Mouse (Mus musculus) MEL (cell line): ENCODE measurements around the gene Cotl1. TPM values are rescaled to one million over a fixed set of nuclear protein-coding genes. Genes with fewer than 3 reads are reported as not detected.

Experiments
- DNase-seq: peaks from one replicate; pipeline ENCODE4 v3.0.0; 2011; ENCODE audit warnings: low read depth, low spot score
- H3K27ac ChIP-seq: 2 replicates; pipeline ENCODE4 v1.5.1; 2012; ENCODE audit warnings: low read depth, mild to moderate bottlenecking, control low read depth, low read length, moderate library complexity; ENCODE audit not compliant: control insufficient read depth
- H3K27me3 ChIP-seq, 2 experiments: fragments of 150-350 bp in 1 of 2; sonication (generic) in 1 of 2; 2 replicates each; pipeline ENCODE4 v1.6.1; 2012; ENCODE audit warnings: low read length in 2 of 2, mild to moderate bottlenecking in 2 of 2, improper control_type of control experiment in 1 of 2, moderate library complexity in 1 of 2; ENCODE audit not compliant: insufficient read depth in 2 of 2, control insufficient read depth in 1 of 2
- H3K36me3 ChIP-seq, 2 experiments: 2 replicates each; pipeline ENCODE4 v1.6.1; 2012 to 2014; ENCODE audit warnings: low read length in 2 of 2, improper control_type of control experiment in 1 of 2, inconsistent platforms in 1 of 2, mild to moderate bottlenecking in 1 of 2; ENCODE audit not compliant: insufficient read depth in 2 of 2, control insufficient read depth in 1 of 2
- H3K4me1 ChIP-seq, 2 experiments: fragments of 150-350 bp in 1 of 2; sonication (generic) in 1 of 2; 2 replicates each; pipeline ENCODE4 v1.6.1; 2012; ENCODE audit warnings: low read length in 2 of 2, improper control_type of control experiment in 1 of 2, mild to moderate bottlenecking in 1 of 2; ENCODE audit not compliant: insufficient read depth in 2 of 2, control insufficient read depth in 1 of 2
- H3K4me3 ChIP-seq, 2 experiments: fragments of 150-350 bp in 1 of 2; sonication (generic) in 1 of 2; 2 replicates each; pipeline ENCODE4 v1.5.1; 2012; ENCODE audit warnings: low read depth in 2 of 2, low read length in 2 of 2, mild to moderate bottlenecking in 2 of 2, moderate library complexity in 2 of 2, control low read depth in 1 of 2, improper control_type of control experiment in 1 of 2; ENCODE audit not compliant: control insufficient read depth in 1 of 2, insufficient read depth in 1 of 2
- H3K79me2 ChIP-seq: 2 replicates; pipeline ENCODE4 v1.6.1; 2012; ENCODE audit warnings: mild to moderate bottlenecking, low read length, moderate library complexity; ENCODE audit not compliant: control insufficient read depth, poor library complexity, insufficient read depth
- H3K9ac ChIP-seq: 2 replicates; pipeline ENCODE4 v1.6.1; 2012; ENCODE audit warnings: low read depth, mild to moderate bottlenecking, control low read depth, low read length, moderate library complexity; ENCODE audit not compliant: control insufficient read depth, poor library complexity, severe bottlenecking
- H3K9me3 ChIP-seq: fragments of 150-350 bp; sonication (generic); replicated peaks from 2 replicates; pipeline ENCODE4 v1.6.1; 2012; ENCODE audit warnings: mild to moderate bottlenecking, low read length, improper control_type of control experiment, moderate library complexity; ENCODE audit not compliant: insufficient read depth
- BHLHE40 ChIP-seq: IDR thresholded peaks from 2 replicates; pipeline ENCODE4 v1.6.1; 2012; ENCODE audit warnings: low read depth, mild to moderate bottlenecking, inconsistent platforms, low read length, improper control_type of control experiment, borderline replicate concordance
- E2F4 ChIP-seq: IDR thresholded peaks from 2 replicates; pipeline ENCODE4 v1.6.1; 2011; ENCODE audit warnings: low read depth, low read length, improper control_type of control experiment, borderline replicate concordance
- ELF1 ChIP-seq: IDR thresholded peaks from 2 replicates; pipeline ENCODE4 v1.6.1; 2014; ENCODE audit warnings: low read depth, mild to moderate bottlenecking, inconsistent platforms, low read length, improper control_type of control experiment, moderate library complexity
- GABPA ChIP-seq: IDR thresholded peaks from 2 replicates; pipeline ENCODE4 v1.6.1; 2012; ENCODE audit warnings: low read depth, mild to moderate bottlenecking, inconsistent platforms, low read length, improper control_type of control experiment, moderate library complexity
- HCFC1 ChIP-seq: IDR thresholded peaks from 2 replicates; pipeline ENCODE4 v1.6.1; 2012; ENCODE audit warnings: low read depth, mild to moderate bottlenecking, inconsistent platforms, low read length, improper control_type of control experiment, moderate library complexity
- MAZ ChIP-seq: IDR thresholded peaks from 2 replicates; pipeline ENCODE4 v1.6.1; 2012; ENCODE audit warnings: low read depth, mild to moderate bottlenecking, inconsistent platforms, low read length, improper control_type of control experiment
- MXI1 ChIP-seq: IDR thresholded peaks from 2 replicates; pipeline ENCODE4 v1.6.1; 2011; ENCODE audit warnings: mild to moderate bottlenecking, low read depth, low read length, improper control_type of control experiment
- MYB ChIP-seq: IDR thresholded peaks from 2 replicates; pipeline ENCODE4 v1.6.1; 2011; ENCODE audit warnings: mild to moderate bottlenecking, low read depth, low read length, improper control_type of control experiment
- NELFE ChIP-seq: IDR thresholded peaks from 2 replicates; pipeline ENCODE4 v1.6.1; 2011; ENCODE audit warnings: low read depth, low read length, improper control_type of control experiment
- NRF1 ChIP-seq: IDR thresholded peaks from 2 replicates; pipeline ENCODE4 v1.6.1; 2014; ENCODE audit warnings: low read depth, mild to moderate bottlenecking, inconsistent platforms, low read length, improper control_type of control experiment, moderate library complexity; ENCODE audit not compliant: poor library complexity, insufficient read depth, severe bottlenecking
- POLR2A ChIP-seq, 2 experiments: IDR thresholded peaks; 2 replicates each; pipeline ENCODE4 v1.6.1; 2011 to 2012; ENCODE audit warnings: low read length in 2 of 2, mild to moderate bottlenecking in 2 of 2, control low read depth in 1 of 2, improper control_type of control experiment in 1 of 2, low read depth in 1 of 2, moderate library complexity in 1 of 2; ENCODE audit not compliant: control insufficient read depth in 1 of 2, insufficient read depth in 1 of 2, poor library complexity in 1 of 2
- SIN3A ChIP-seq: IDR thresholded peaks from 2 replicates; pipeline ENCODE4 v1.6.1; 2012; ENCODE audit warnings: low read length, improper control_type of control experiment, inconsistent platforms
- SMC3 ChIP-seq: IDR thresholded peaks from 2 replicates; pipeline ENCODE4 v1.6.1; 2011; ENCODE audit warnings: low read depth, low read length, improper control_type of control experiment
- TAL1 ChIP-seq: IDR thresholded peaks from 2 replicates; pipeline ENCODE4 v1.6.1; 2012; ENCODE audit warnings: mild to moderate bottlenecking, inconsistent platforms, low read length, moderate library complexity, mixed read lengths
- TBP ChIP-seq: IDR thresholded peaks from 2 replicates; pipeline ENCODE4 v1.8.0; 2011; ENCODE audit warnings: low read depth, low read length, improper control_type of control experiment
- USF1 ChIP-seq: IDR thresholded peaks from 2 replicates; pipeline ENCODE4 v1.6.1; 2014; ENCODE audit warnings: low read depth, mild to moderate bottlenecking, inconsistent platforms, low read length, improper control_type of control experiment, moderate library complexity
- USF2 ChIP-seq, 2 experiments: IDR thresholded peaks; 2 replicates each; pipeline ENCODE4 v1.6.1; 2011 to 2012; ENCODE audit warnings: improper control_type of control experiment in 2 of 2, low read length in 2 of 2, borderline replicate concordance in 1 of 2, inconsistent platforms in 1 of 2, low read depth in 1 of 2, mild to moderate bottlenecking in 1 of 2; ENCODE audit not compliant: insufficient read depth in 1 of 2
- ZC3H11A ChIP-seq: IDR thresholded peaks from 2 replicates; pipeline ENCODE4 v1.6.1; 2012; ENCODE audit warnings: low read depth, mild to moderate bottlenecking, inconsistent platforms, low read length, improper control_type of control experiment
- ZMIZ1 ChIP-seq: IDR thresholded peaks from 2 replicates; pipeline ENCODE4 v1.6.1; 2012; ENCODE audit warnings: low read depth, mild to moderate bottlenecking, inconsistent platforms, low read length, improper control_type of control experiment, moderate library complexity
- polyA plus RNA-seq, 2 experiments: library from polyadenylated mRNA; stranded (reverse) in 1 of 2; unstranded in 1 of 2; fragments of >175 nt in 1 of 2; fragments of >200 nt in 1 of 2; gene quantifications; 2 replicates each; pipeline versions ENCODE4 v1.2.1 to v1.2.4; 2012; ENCODE audit warnings: low replicate concordance in 2 of 2, low read depth in 1 of 2; ENCODE audit not compliant: insufficient read length in 2 of 2, insufficient read depth in 1 of 2, missing spikeins in 1 of 2
- total RNA-seq: library from RNA; depleted of rRNA; stranded (reverse); fragments of 300-350 nt; gene quantifications from 2 replicates; pipeline ENCODE4 v1.2.3, GENCODE M21; 2012

Gene Cotl1
- total and polyA plus RNA-seq, 3 experiments = 70.3 to 114 TPM; not detected in 1

GRCm38 (mm10) chr8:119779013-119779737 lies 61.2 kb downstream of the Cotl1 start (continued):
- TF ChIP-seq GABPA = no peak
- TF ChIP-seq MAZ = no peak
- TF ChIP-seq USF1 = peak; percentile 90

- H3K9ac ChIP-seq = peak within 1 kb of the TSS; percentile 82
- H3K27ac ChIP-seq = peak within 1 kb of the TSS; percentile 48
- TF ChIP-seq BHLHE40 (0 out of 2 replicates have a peak, but pooled peaks have one; percentile 3), SIN3A (peak; percentile 68), TBP (peak; percentile 46; the same call in 1 of the 2 replicates), NRF1 (0 out of 2 replicates have a peak, but pooled peaks have one; percentile 20), MYB (no peak), USF2 (IDR thresholded peaks at IDR 0.05; ENCODE audit: borderline replicate concordance in 1 of 2, insufficient read depth in 1 of 2, low read depth in 1 of 2, low read length in 2 of 2) (no peak), TAL1 (no peak), NELFE (peak; percentile 77), HCFC1 (peak; percentile 69), POLR2A (IDR thresholded peaks at IDR 0.05; ENCODE audit: control insufficient read depth in 1 of 2, insufficient read depth in 1 of 2, low read depth in 1 of 2, low read length in 2 of 2, poor library complexity in 1 of 2) (peak; percentile 72 to 88; a peak in 3 of 4 replicates), E2F4 (no peak), SMC3 (peak; percentile 22; the same call in 1 of the 2 replicates), ZC3H11A (no peak), USF1 (peak; percentile 56), ELF1 (peak; percentile 81), MXI1 (peak; percentile 19; the same call in 1 of the 2 replicates), ZMIZ1 (peak; percentile 57; the same call in 1 of the 2 replicates)
- no peaks in the 10 kb centered on the region for H3K9me3 ChIP-seq
- H3K27me3 ChIP-seq = no peaks in the 10 kb centered on the region
- peaks cover 4 to 13% of the 10 kb centered on the region in 2 experiments for H3K4me1 ChIP-seq
- peaks cover 4% of the 10 kb centered on the region; the same call in 1 of the 2 replicates for H3K79me2 ChIP-seq
- DNase-seq = peak; percentile 99
- peaks cover 0 to 8% of the 10 kb centered on the region in 2 experiments; a peak in 2 of 4 replicates for H3K36me3 ChIP-seq
- H3K4me3 ChIP-seq = peak within 1 kb of the TSS; percentile 77 to 93
These were observed 62.1 kb downstream of the Cotl1 start, which contains the start of gene Tldc1 for GRCm38 (mm10) chr8:119778263-119778662. Gene Tldc1 (minus strand): TSS chr8:119778416.
